Mouse (Mus musculus) granulocyte monocyte progenitor cell, adult 5-6 weeks (primary cell): ENCODE data around the gene Ccdc85b. TPM values are rescaled to one million over a fixed set of nuclear protein-coding genes. Genes with fewer than 3 reads are reported as not detected.

Source experiments
- ATAC-seq: replicated peaks from 2 replicates; pipeline ENCODE4 v1.8.0; 2016; ENCODE audit warnings: mild to moderate bottlenecking, moderate TSS enrichment, inconsistent platforms; ENCODE audit not compliant: poor library complexity, severe bottlenecking
- total RNA-seq, 2 experiments: library from RNA; stranded (forward) in 1 of 2; stranded (reverse) in 1 of 2; fragments of 200-712, 200-1000 nt in 1 of 2; fragments of >200 nt in 1 of 2; fragmentation: Nextera tagmentation in 1 of 2; gene quantifications; 2 replicates each; pipeline ENCODE4 v1.2.3; 2014 to 2017

The Ccdc85b gene
- total RNA-seq, 2 experiments from 2014 or later: 1.9 to 4.1 TPM

GRCm38 (mm10) chr19:5459019-5459418, 1.3 kb upstream of the Ccdc85b start:
- ATAC-seq: no peak

GRCm38 (mm10) chr19:5456922-5457745, 560 bp downstream of the Ccdc85b start:
- ATAC-seq: peak; percentile 77

- ATAC-seq: no peak
Measured at GRCm38 (mm10) chr19:5456241-5456921, 1.3 kb downstream of the Ccdc85b start.

GRCm38 (mm10) chr19:5455568-5455967, 2.1 kb downstream of the Ccdc85b start:
- no peak for ATAC-seq

GRCm38 (mm10) chr19:5455037-5455436, 2.7 kb downstream of the Ccdc85b start:
- no peak for ATAC-seq

- ATAC-seq: no peak
Measured at GRCm38 (mm10) chr19:5451766-5452165, 5.9 kb downstream of the Ccdc85b start.

GRCm38 (mm10) chr19:5449673-5450072, 8.0 kb downstream of the Ccdc85b start:
- no peak for ATAC-seq

GRCm38 (mm10) chr19:5448354-5449150, 9.1 kb downstream of the Ccdc85b start:
- ATAC-seq: peak; percentile 57

GRCm38 (mm10) chr19:5447515-5448353, 10.0 kb downstream of the Ccdc85b start, which contains the start of gene Fosl1:
Gene Fosl1 (plus strand): TSS chr19:5447547.
- ATAC-seq: peak; percentile 65

GRCm38 (mm10) chr19:5445747-5446146, 11.9 kb downstream of the Ccdc85b start:
- no peak for ATAC-seq

GRCm38 (mm10) chr19:5444954-5445353, 12.7 kb downstream of the Ccdc85b start:
- ATAC-seq: no peak

GRCm38 (mm10) chr19:5444371-5444908, 13.3 kb downstream of the Ccdc85b start:
- ATAC-seq: peak; percentile 70

GRCm38 (mm10) chr19:5433951-5434350, 23.7 kb downstream of the Ccdc85b start:
- ATAC-seq: no peak

- peak; percentile 66 for ATAC-seq
Measured at GRCm38 (mm10) chr19:5432992-5433852, 24.5 kb downstream of the Ccdc85b start.

GRCm38 (mm10) chr19:5431911-5432464, 25.7 kb downstream of the Ccdc85b start:
- ATAC-seq: no peak

- no peak for ATAC-seq
Measured at GRCm38 (mm10) chr19:5430408-5430807, 27.3 kb downstream of the Ccdc85b start.

GRCm38 (mm10) chr19:5429806-5430205, 27.9 kb downstream of the Ccdc85b start:
- ATAC-seq: no peak

GRCm38 (mm10) chr19:5429219-5429618, 28.5 kb downstream of the Ccdc85b start:
- no peak for ATAC-seq
